Mouse (Mus musculus) midbrain, embryonic 13.5 days (tissue): ENCODE data around the gene Efcab3. TPM values are rescaled to one million over a fixed set of nuclear protein-coding genes. Genes with fewer than 3 reads are reported as not detected.
A peak's percentile ranks its signal among the peaks of the same experiment; 100 is the strongest.

ENCODE experiments used
- ATAC-seq: fragments of 200-750 bp; cut with Nextera tagmentation; 2 replicates; pipeline ENCODE4 v1.8.0; 2017; ENCODE audit warnings: mild to moderate bottlenecking, moderate TSS enrichment, moderate library complexity
- H3K27ac ChIP-seq: fragments of 300-500 bp; sonication (generic); 2 replicates; pipeline ENCODE4 v1.5.1; 2015; ENCODE audit warnings: inconsistent platforms, mild to moderate bottlenecking, moderate library complexity
- H3K27me3 ChIP-seq: fragments of 300-500 bp; sonication (generic); 2 replicates; pipeline ENCODE4 v1.6.1; 2015; ENCODE audit warnings: mild to moderate bottlenecking, inconsistent platforms
- H3K36me3 ChIP-seq: fragments of 300-500 bp; sonication (generic); 2 replicates; pipeline ENCODE4 v1.6.1; 2015; ENCODE audit warnings: mild to moderate bottlenecking, inconsistent platforms
- H3K4me1 ChIP-seq: fragments of 300-500 bp; sonication (generic); replicated peaks from 2 replicates; pipeline ENCODE4 v1.6.1; 2015; ENCODE audit warnings: inconsistent platforms
- H3K4me2 ChIP-seq: fragments of 300-500 bp; sonication (generic); replicated peaks from 2 replicates; pipeline ENCODE4 v1.6.1; 2015; ENCODE audit warnings: moderate library complexity, mild to moderate bottlenecking, inconsistent platforms
- H3K4me3 ChIP-seq: fragments of 300-500 bp; sonication (generic); replicated peaks from 2 replicates; pipeline ENCODE4 v1.5.1; 2015; ENCODE audit warnings: mild to moderate bottlenecking, inconsistent platforms
- H3K9ac ChIP-seq: fragments of 300-500 bp; sonication (generic); replicated peaks from 2 replicates; pipeline ENCODE4 v1.6.1; 2015; ENCODE audit warnings: mild to moderate bottlenecking, inconsistent platforms
- H3K9me3 ChIP-seq: fragments of 300-500 bp; sonication (generic); 2 replicates; pipeline ENCODE4 v1.6.1; 2016; ENCODE audit warnings: mild to moderate bottlenecking, inconsistent platforms
- whole genome bisulfite sequencing: fragments of 180-500 bp; shearing (Covaris S2); methylation state at CpG from one replicate; pipeline ENCODE4 v1.1.7; 2015; 5-methylcytosine and 5-hydroxymethylcytosine counted together
- polyA plus RNA-seq: library from polyadenylated mRNA; unstranded; fragments of >200 nt; fragmentation: Nextera tagmentation; extraction: Ambion mirVana; gene quantifications from 2 replicates; pipeline ENCODE4 v1.2.1, GENCODE M21; 2015

Gene Efcab3
- polyA plus RNA-seq, 1 experiment from 2014 or later, result not detected

GRCm38 (mm10) chr11:105149766-105150165, 86.4 kb downstream of the Efcab3 start:
- ATAC-seq, result no peak
- WGBS, result 92% methylated on average over 1 of the region's 1 CpGs
- Histone ChIP-seq H3K4me3 (no peak overlapping the region), H3K9me3 (no peaks in the 10 kb centered on the region), H3K4me1 (peaks cover 18% of the 10 kb centered on the region; the same call in 1 of the 2 replicates), H3K4me2 (no peak overlapping the region), H3K9ac (no peak overlapping the region), H3K27me3 (no peaks in the 10 kb centered on the region), H3K27ac (no peak overlapping the region), H3K36me3 (no peaks in the 10 kb centered on the region)

DNA sequence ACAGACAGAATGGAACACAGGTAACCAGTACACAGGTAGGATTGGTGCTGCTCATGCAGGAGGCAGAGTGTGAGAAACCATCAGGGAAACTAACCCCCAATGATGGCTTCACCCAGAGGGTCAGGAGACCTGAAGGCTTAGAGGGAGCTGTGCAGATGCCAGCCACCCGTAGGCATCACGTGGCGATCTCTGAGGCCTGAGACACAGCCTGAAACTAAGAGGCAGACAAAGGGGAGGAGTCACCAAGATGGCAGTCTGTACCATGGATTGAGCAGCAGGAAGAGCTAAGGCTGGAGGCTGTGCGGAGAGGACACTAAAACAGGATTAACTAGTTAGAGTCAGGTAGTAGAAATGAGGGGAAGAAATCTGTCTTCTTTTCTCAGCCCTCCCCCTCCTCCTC, 87.3 kb downstream of the Efcab3 start:
- Histone ChIP-seq H3K27ac (no peak overlapping the region), H3K27me3 (no peaks in the 10 kb centered on the region), H3K9me3 (no peaks in the 10 kb centered on the region), H3K4me3 (no peak overlapping the region), H3K9ac (no peak overlapping the region), H3K4me2 (no peak overlapping the region), H3K36me3 (no peaks in the 10 kb centered on the region), H3K4me1 (peaks cover 18% of the 10 kb centered on the region; the same call in 1 of the 2 replicates)
- ATAC-seq, result no peak
- WGBS, result 59% methylated on average over 4 of the region's 4 CpGs

DNA sequence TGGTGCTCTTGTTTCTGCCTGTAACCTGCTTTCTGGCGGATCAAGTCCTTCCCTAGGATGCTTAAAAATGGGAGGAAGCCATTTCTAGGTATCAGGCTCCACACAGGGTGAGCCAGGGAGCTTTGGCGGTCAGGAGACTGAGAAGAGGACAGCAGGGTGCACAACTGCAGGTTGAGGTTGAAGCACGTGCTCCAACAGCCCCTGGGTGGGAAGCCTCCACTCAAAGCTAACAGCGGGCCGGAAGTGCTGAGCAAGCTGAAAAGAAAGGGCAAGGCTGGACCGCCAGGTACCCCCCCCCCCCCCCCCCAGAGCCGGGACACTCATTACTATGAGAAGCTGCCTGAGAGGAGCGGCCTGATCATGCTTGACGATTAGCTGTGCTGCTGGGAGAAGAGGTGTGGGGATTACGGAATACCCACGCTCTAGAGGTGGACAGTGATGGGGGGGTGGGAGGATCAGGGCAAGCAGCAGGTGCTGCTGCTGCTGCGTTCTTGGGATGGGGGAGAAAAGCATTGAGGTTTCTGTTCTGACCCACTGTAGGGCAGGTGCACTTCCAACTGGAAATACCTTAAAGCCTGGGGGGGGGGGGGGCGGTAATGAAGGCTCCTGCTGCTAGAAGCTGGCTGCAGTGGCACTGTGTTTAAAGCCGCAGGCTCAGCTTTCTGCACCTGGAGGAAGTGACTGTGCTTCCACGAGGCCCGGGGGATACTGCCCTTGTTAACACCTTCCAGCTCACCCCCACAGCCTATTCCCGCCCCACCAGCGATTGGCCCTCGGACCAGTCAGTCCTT, 88.0 kb downstream of the Efcab3 start:
- H3K9me3 ChIP-seq, result no peaks in the 10 kb centered on the region
- H3K4me3 ChIP-seq, result no peak overlapping the region
- 29% methylated on average over 17 of the region's 19 CpGs for WGBS
- no peaks in the 10 kb centered on the region for H3K27me3 ChIP-seq
- peaks cover 18% of the 10 kb centered on the region; the same call in 1 of the 2 replicates for H3K4me1 ChIP-seq
- peak overlapping the region; percentile 41 for H3K9ac ChIP-seq
- ATAC-seq, result 0 out of 2 replicates have a peak, but pooled peaks have one; percentile 53
- no peaks in the 10 kb centered on the region for H3K36me3 ChIP-seq
- peak overlapping the region; percentile 37 for H3K4me2 ChIP-seq
- no peak overlapping the region for H3K27ac ChIP-seq

GRCm38 (mm10) chr11:105152017-105152300, 88.6 kb downstream of the Efcab3 start:
- no peak for ATAC-seq
- H3K27me3 ChIP-seq, result no peaks in the 10 kb centered on the region
- no peak overlapping the region for H3K27ac ChIP-seq
- no peaks in the 10 kb centered on the region for H3K36me3 ChIP-seq
- WGBS, result no CpG with 5 or more reads among the region's 4 CpGs
- peak overlapping the region; percentile 37 for H3K4me2 ChIP-seq
- H3K9ac ChIP-seq, result peak overlapping the region; percentile 41
- peaks cover 18% of the 10 kb centered on the region; the same call in 1 of the 2 replicates for H3K4me1 ChIP-seq
- H3K4me3 ChIP-seq, result no peak overlapping the region
- H3K9me3 ChIP-seq, result no peaks in the 10 kb centered on the region

DNA sequence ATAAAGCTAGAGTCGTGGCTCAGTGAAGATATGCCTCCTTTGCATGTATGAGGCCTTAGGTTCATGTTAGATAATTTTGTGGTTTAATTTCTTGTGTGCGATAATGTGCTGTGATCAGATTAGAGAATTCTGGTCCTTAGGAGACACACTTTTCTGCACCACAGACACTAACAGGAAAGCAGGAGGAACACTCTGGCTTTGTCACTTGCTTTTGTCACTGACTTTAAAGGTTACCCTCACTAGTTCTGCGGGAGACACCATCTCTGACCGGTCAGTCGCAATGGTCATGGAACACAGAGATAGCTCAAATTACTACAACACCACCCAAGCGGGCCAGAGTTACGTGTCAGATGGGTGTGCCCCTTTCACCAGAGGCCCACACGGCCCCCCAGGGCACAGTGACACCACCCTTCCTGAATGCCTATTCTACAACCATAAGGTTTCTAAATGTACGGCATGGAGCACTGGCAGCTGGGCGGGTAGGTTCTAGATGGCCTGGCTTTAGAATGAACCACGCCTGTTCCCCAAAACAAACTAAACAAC, 89.0 kb downstream of the Efcab3 start:
- 85% methylated on average over 11 of the region's 11 CpGs for WGBS
- Histone ChIP-seq H3K4me3 (no peak overlapping the region), H3K36me3 (no peaks in the 10 kb centered on the region), H3K9me3 (no peaks in the 10 kb centered on the region), H3K27ac (no peak overlapping the region), H3K27me3 (no peaks in the 10 kb centered on the region), H3K4me2 (no peak overlapping the region), H3K9ac (no peak overlapping the region), H3K4me1 (peaks cover 18% of the 10 kb centered on the region; the same call in 1 of the 2 replicates)
- no peak for ATAC-seq

DNA sequence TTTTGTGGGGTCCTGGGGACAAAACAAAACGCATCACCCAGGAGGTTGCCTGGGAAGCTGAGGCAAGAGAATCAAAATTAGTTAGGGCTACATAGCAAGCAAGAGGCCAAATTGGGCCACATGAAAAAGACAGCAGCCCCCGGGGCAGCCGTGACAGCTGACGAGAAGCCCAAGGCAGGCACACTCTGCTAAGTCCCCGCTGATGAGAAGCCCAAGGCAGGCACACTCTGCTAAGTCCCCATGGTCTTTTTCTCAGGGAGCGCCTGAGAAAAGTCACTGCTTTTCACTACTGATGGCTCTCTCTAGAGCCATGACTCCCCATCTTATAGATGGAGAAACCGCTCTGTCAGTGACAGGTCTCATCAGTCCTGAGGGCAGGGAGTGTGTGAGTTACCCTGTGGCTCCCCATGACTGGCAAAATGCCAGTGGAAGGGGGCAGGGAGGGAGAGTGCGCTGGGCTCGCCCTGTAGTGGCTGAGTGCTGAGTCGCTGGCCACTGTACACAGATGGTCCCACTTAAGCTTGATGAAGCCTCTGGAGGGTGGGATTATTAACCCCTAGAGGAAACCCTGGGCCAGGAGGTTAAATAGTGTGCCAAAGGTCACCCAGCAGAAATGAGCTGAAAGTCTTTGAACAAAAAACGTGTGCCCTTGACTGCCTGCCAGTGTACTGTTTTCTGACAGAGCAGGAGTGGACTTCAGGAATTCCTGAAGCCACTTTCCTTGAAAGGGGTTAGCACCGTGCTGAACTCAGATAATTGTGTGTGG, 89.9 kb downstream of the Efcab3 start:
- peak; percentile 82 for ATAC-seq
- Histone ChIP-seq H3K36me3 (no peaks in the 10 kb centered on the region), H3K27ac (no peak overlapping the region), H3K9me3 (no peaks in the 10 kb centered on the region), H3K4me3 (no peak overlapping the region), H3K4me1 (peaks cover 18% of the 10 kb centered on the region; the same call in 1 of the 2 replicates), H3K27me3 (no peaks in the 10 kb centered on the region), H3K9ac (no peak overlapping the region), H3K4me2 (no peak overlapping the region)
- 33% methylated on average over 12 of the region's 12 CpGs for WGBS

GRCm38 (mm10) chr11:105155915-105156314, 92.5 kb downstream of the Efcab3 start:
- H3K36me3 ChIP-seq, result no peaks in the 10 kb centered on the region
- no peak overlapping the region for H3K4me2 ChIP-seq
- no peak for ATAC-seq
- no peaks in the 10 kb centered on the region for H3K27me3 ChIP-seq
- no peak overlapping the region for H3K9ac ChIP-seq
- no peaks in the 10 kb centered on the region for H3K9me3 ChIP-seq
- peaks cover 16% of the 10 kb centered on the region; the same call in 1 of the 2 replicates for H3K4me1 ChIP-seq
- no peak overlapping the region for H3K27ac ChIP-seq
- WGBS, result 90% methylated on average over 4 of the region's 4 CpGs
- H3K4me3 ChIP-seq, result no peak overlapping the region

DNA sequence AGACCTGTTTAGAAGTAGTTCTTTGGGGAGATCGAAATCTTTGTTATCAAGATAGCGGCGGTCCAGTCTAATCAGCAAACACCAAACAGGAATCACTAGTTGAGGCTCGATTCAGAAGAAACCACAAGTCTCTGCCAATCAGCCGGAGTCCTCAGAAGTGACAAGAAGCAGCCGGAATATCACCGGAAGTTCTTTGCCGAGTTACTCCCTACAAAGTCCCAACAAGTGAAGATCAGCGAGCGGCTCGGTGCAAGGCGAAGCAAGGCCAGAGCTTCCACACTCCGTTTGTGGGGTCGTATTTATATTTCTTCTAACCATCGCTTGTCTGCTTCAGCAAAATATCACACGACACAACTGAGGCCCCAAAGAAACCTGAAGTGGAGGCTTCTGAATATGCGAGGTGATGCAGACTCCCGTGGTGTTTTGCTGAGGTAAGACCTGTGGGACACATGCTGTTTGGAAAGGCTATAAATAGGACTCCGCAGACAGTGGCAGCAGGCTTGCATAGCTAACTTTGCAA, 93.4 kb downstream of the Efcab3 start:
- Histone ChIP-seq H3K27ac (no peak overlapping the region), H3K4me3 (no peak overlapping the region), H3K36me3 (no peaks in the 10 kb centered on the region), H3K9me3 (no peaks in the 10 kb centered on the region), H3K27me3 (no peaks in the 10 kb centered on the region), H3K4me1 (peaks cover 8% of the 10 kb centered on the region; the same call in 1 of the 2 replicates), H3K4me2 (no peak overlapping the region), H3K9ac (no peak overlapping the region)
- no peak for ATAC-seq
- 87% methylated on average over 19 of the region's 19 CpGs for WGBS

DNA sequence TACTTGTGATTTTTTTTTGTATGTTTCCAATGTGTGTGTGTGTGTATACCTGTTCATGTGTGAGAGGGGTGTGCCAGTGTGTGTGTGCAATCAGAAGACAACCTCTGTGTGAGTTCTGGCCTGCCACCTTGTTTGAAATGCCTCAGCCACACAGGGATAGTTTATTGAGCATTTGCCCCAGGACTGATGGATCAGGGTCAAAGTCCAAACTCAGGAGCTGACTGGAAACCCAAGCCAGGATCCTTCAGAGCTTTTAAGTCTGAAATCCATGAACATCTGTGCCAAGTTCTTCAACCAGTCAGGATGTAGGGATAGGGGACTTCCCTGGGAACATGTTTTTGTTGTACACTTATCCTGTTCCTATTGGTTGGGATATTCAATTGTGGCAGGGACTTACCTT, 94.7 kb downstream of the Efcab3 start:
- H3K27me3 ChIP-seq, result no peaks in the 10 kb centered on the region
- H3K4me2 ChIP-seq, result no peak overlapping the region
- no peak for ATAC-seq
- H3K4me3 ChIP-seq, result no peak overlapping the region
- H3K27ac ChIP-seq, result no peak overlapping the region
- H3K4me1 ChIP-seq, result peaks cover 5% of the 10 kb centered on the region; the same call in 1 of the 2 replicates
- no peaks in the 10 kb centered on the region for H3K36me3 ChIP-seq
- H3K9me3 ChIP-seq, result no peaks in the 10 kb centered on the region
- no peak overlapping the region for H3K9ac ChIP-seq

- no peak for ATAC-seq
- H3K4me2 ChIP-seq, result no peak overlapping the region
- 68% methylated on average over 6 of the region's 6 CpGs for WGBS
Measured at GRCm38 (mm10) chr11:105159673-105160360, 96.4 kb downstream of the Efcab3 start.

DNA sequence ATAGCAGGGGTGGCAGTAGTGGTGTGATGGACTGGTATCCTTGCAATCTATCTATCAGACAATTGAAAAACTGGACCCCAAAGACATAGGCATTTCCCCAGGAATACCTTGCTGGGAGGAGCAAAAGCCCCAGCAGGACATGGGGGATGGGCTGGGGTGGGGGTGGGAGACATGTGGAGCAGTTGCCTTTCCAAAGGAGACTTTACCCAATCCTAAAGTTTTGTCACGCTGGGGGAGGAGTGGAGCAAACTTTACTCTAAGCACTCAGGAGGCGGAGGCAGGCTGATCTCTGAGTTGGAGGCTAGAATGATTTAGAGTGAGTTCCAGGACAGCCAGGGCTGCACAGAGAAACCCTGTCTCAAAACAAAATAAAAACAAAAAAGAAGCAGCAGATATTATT, 98.0 kb downstream of the Efcab3 start:
- no peaks in the 10 kb centered on the region for H3K27me3 ChIP-seq
- H3K4me3 ChIP-seq, result no peak overlapping the region
- H3K9me3 ChIP-seq, result peaks cover 20% of the 10 kb centered on the region
- no peak overlapping the region for H3K9ac ChIP-seq
- H3K27ac ChIP-seq, result no peak overlapping the region
- H3K4me2 ChIP-seq, result no peak overlapping the region
- no peaks in the 10 kb centered on the region for H3K36me3 ChIP-seq
- H3K4me1 ChIP-seq, result no peaks in the 10 kb centered on the region
- no peak for ATAC-seq
- 95% methylated on average over 2 of the region's 2 CpGs for WGBS

More at GRCm38 (mm10) chr11:105159673-105160360, 96.4 kb downstream of the Efcab3 start:
- Histone ChIP-seq H3K9ac (no peak overlapping the region), H3K4me3 (no peak overlapping the region), H3K9me3 (peaks cover 5% of the 10 kb centered on the region; the same call in 1 of the 2 replicates), H3K36me3 (no peaks in the 10 kb centered on the region), H3K27me3 (no peaks in the 10 kb centered on the region), H3K4me1 (no peaks in the 10 kb centered on the region), H3K27ac (no peak overlapping the region)
